Mouse (Mus musculus) right cerebral cortex, adult 18-20 months (tissue): ENCODE results near the gene Zfp385a.
A peak's percentile ranks its signal among the peaks of the same experiment; 100 is the strongest.
"Not testable (repeated sequence)": the region's sequence is repeated elsewhere in the genome, so short reads cannot be mapped to it uniquely, and the experiment has no call there.

Experiments
- DNase-seq: peaks from one replicate; pipeline ENCODE4 v3.0.0; 2022; ENCODE audit warnings: mixed read lengths

The Zfp385a gene

GRCm38 (mm10) chr15:103284647-103285046 is 55.2 kb downstream of the Zfp385a start:
- no peak for DNase-seq

- no peak for DNase-seq
These were observed 55.8 kb downstream of the Zfp385a start for GRCm38 (mm10) chr15:103284066-103284465.

GRCm38 (mm10) chr15:103281465-103282205 is 58.3 kb downstream of the Zfp385a start:
- no peak for DNase-seq

GRCm38 (mm10) chr15:103280817-103281464 is 59.0 kb downstream of the Zfp385a start:
- DNase-seq = no peak

- DNase-seq = no peak
These were observed 60.1 kb downstream of the Zfp385a start for GRCm38 (mm10) chr15:103279750-103280149.

- DNase-seq = no peak
These were observed 61.9 kb downstream of the Zfp385a start for GRCm38 (mm10) chr15:103277949-103278348.

GRCm38 (mm10) chr15:103275943-103276342 is 64.0 kb downstream of the Zfp385a start:
- not testable (repeated sequence) for DNase-seq

- DNase-seq = peak; percentile 99
These were observed 67.2 kb downstream of the Zfp385a start, which contains the start of gene Copz1 for GRCm38 (mm10) chr15:103272419-103273279. Gene Copz1, plus strand, starts transcription at chr15:103272714.

- DNase-seq = no peak
These were observed 71.0 kb downstream of the Zfp385a start for GRCm38 (mm10) chr15:103268903-103269302.

GRCm38 (mm10) chr15:103264794-103265193 is 75.1 kb downstream of the Zfp385a start:
- DNase-seq = no peak
